Mouse (Mus musculus) layer of hippocampus, postnatal 36 days (tissue): ENCODE measurements around the gene Fgfr2. TPM values are rescaled to one million over a fixed set of nuclear protein-coding genes. Genes with fewer than 3 reads are reported as not detected.
"Not testable (repeated sequence)": the region's sequence is repeated elsewhere in the genome, so short reads cannot be mapped to it uniquely, and the experiment has no call there.

Experiments
- DNase-seq, 2 experiments: peaks; one replicate each; pipeline ENCODE4 v3.0.0; 2022
- total RNA-seq, 2 experiments: library from RNA; stranded (reverse); gene quantifications; 2 replicates each; pipeline ENCODE4 v1.2.3; 2021

The Fgfr2 gene
- total RNA-seq, 2 experiments from 2014 or later, result 45.4 to 47.9 TPM

DNA sequence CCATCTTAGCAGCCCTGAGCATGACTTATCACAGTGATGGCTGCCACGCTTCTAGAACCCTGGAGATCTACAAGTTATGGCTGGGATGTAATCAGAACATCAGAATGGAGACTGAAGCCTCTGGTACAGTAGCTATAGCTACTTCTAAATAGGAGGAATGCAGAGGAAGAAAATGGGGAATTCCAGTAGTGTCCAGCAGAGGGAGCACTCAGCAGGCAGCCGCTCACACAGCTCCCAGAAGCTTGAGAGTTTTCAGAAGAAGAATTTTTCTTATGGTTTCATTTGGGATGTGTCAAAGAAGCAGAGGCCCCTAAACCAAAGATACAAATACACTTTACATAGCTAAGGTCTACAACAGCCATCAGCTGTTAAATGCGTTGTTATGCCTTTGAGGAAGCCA, 2010.7 kb downstream of the Fgfr2 start:
- peak; percentile 29 to 60 for DNase-seq

DNA sequence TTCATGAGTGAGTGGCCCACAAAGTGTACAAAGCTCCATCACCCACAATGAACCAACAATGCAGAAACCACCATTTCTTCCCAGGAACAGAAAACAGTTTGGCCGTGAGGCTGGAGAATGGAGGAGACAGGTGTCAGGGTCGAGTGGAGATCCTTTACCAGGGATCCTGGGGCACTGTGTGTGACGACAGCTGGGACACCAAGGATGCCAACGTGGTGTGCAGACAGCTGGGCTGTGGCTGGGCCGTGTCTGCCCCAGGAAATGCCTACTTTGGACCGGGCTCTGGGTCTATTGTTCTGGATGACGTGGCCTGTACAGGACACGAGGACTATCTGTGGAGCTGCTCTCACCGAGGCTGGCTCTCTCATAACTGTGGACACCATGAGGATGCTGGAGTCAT, 2040.7 kb downstream of the Fgfr2 start:
- not testable (repeated sequence) for DNase-seq

DNA sequence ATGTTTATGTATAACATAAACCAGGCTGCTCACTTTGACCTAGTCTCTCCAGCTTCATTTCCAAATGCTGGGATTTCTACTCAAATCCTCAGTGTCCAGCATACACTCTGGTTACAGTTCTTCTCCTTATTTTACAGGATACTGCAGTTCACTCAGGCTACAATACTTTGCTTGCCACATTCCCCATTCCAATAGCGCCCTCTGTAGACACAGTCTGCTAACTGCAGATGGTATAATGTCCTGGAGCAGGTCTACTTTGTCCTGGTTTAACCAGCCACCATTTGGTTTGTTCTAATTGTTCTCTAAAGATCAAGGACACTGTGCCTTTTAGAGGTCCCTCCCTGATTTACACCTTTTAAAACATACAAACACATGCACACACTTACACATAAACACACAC, 2047.2 kb downstream of the Fgfr2 start:
- no peak for DNase-seq

DNA sequence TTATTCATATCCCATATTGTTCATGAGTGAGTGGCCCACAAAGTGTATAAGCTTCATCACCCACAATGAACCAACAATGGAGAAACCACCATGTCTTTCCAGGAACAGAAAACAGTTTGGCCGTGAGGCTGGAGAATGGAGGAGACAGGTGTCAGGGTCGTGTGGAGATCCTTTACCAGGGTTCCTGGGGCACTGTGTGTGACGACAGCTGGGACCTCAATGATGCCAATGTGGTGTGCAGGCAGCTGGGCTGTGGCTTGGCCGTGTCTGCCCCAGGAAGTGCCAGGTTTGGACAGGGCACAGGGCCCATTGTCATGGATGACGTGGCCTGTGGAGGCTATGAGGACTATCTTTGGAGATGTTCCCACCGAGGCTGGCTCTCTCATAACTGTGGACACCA, 2049.1 kb downstream of the Fgfr2 start:
- not testable (repeated sequence) for DNase-seq

DNA sequence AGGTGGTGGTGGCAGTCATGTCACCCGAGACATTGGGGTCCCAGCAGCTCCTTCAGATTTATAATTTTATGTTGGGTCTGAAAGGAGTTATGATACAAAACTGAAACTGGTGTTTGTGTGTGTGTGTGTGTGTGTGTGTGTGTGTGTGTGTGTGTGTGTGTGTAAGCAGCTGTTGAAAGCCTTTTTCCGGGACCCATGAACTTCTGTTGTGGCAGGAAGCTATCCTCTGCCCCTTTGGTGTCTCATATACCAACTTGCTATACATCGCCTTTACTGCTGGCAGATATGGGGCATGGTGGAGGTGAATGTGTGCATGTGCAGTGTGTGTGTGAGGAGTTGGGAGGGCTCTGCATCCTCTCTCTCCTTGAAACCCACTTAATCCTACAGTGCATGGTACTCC, 2049.7 kb downstream of the Fgfr2 start:
- DNase-seq, result not testable (repeated sequence)

DNA sequence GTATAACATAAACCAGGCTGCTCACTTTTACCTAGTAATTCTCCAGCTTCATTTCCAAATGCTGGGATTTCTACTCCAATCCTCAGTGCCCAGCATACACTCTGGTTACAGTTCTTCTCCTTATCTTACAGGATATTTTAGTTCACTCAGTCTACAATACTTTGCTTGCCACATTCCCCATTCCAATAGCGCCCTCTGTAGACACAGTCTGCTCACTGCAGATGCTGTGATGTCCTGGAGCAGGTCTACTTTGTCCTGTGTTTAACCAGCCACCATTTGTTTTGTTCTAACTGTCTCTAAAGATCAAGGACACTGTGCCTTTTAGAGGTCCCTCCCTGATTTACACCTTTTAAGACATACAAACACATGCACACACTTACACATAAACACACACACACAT, 2055.0 kb downstream of the Fgfr2 start:
- peak; percentile 2 to 15 for DNase-seq

DNA sequence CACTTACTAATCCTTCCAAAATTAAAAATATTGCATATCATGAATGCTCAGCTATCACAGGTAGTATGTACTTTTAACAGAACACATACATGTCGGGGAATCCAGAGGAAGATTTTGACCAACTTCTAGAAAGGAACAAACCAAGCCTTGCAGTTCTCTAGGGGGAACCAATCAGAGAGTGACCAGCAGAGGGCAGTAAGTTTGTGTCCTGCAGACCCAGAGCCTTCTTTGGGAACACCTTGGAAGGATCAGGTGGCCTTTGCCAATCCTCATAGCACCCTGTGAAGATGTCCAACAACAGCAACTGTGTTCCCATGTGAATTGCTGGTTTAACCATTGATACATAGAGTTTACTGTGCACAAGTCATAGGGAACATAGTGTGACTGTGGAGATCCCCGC, 2060.6 kb downstream of the Fgfr2 start:
- DNase-seq, result no peak

DNA sequence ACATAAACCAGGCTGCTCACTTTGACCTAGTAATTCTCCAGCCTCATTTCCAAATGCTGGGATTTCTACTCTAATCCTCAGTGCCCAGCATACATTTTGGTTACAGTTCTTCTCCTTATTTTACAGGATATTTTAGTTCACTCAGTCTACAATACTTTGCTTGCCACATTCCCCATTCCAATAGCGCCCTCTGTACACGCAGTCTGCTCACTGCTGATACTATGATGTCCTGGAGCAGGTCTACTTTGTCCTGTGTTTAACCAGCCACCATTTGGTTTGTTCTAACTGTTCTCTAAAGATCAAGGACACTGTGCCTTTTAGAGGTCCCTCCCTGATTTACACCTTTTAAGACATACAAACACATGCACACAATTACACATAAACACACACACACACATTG, 2063.3 kb downstream of the Fgfr2 start:
- DNase-seq, result not testable (repeated sequence)

DNA sequence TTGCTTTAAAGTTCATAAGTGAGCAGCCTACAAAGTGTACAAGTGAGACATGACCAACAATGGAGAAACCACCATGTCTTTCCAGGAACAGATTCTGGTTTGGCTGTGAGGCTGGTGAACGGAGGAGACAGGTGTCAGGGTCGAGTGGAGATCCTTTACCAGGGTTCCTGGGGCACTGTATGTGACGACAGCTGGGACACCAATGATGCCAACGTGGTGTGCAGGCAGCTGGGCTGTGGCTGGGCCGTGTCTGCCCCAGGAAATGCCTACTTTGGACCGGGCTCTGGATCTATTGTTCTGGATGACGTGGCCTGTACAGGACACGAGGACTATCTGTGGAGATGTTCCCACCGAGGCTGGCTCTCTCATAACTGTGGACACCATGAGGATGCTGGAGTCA, 2065.2 kb downstream of the Fgfr2 start:
- not testable (repeated sequence) for DNase-seq

DNA sequence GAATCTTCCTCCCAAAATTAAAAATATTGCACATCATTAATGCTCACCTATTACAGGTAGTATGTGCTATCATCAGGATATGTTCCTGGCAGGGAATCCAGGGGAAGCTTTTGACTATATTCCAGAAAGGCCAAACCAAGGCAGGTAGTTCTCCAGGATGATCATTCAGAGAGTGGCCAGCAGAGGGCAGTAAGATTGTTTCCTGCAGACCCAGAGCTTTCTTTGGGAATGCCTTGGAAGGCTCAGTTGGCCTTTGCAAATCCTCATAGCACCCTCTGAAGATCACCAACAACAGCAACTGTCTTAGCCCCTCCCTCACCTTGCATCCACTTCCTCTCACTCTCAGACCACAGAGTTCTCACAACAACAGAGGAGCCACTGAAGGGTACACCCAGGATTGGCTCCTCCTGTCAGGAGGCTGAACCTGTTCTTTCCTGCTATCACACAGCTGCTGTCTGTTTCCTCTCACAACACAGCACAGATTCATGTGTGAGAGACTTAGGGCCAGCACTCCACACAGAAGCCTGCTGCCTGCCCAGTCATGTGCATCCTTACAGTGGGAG, 2068.3 kb downstream of the Fgfr2 start:
- DNase-seq, result no peak

DNA sequence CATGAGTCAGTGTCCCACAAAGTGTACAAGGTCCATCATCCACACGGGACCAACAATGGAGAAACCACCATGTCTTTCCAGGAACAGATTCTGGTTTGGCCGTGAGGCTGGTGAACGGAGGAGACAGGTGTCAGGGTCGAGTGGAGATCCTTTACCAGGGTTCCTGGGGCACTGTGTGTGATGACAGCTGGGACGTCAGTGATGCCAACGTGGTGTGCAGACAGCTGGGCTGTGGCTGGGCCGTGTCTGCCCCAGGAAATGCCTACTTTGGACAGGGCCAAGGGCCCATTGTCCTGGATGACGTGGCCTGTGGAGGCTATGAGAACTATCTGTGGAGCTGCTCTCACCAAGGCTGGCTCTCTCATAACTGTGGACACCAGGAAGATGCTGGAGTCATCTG, 2073.3 kb downstream of the Fgfr2 start:
- not testable (repeated sequence) for DNase-seq

DNA sequence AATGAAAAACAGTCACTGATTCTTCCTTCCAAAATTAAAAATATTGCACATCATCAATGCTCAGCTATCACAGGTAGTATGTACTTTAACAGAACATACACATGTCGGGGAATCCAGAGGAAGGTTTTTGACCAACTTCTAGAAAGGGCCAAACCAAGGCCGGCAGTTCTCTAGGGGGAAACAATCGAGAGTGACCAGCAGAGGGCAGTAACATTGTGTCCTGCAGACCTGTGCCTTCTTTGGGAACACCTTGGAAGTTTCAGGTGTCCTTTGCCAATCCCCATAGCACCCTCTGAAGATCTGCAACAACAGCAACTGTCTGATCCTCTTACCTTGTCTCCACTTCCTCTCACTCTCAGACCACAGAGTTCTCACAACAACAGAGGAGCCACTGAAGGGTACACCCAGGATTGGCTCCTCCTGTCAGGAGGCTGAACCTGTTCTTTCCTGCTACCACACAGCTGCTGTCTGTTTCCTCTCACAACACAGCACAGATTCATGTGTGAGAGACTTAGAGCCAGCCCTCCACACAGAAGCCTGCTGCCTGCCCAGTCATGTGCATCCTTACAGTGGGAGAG, 2077.8 kb downstream of the Fgfr2 start:
- DNase-seq, result not testable (repeated sequence)

DNA sequence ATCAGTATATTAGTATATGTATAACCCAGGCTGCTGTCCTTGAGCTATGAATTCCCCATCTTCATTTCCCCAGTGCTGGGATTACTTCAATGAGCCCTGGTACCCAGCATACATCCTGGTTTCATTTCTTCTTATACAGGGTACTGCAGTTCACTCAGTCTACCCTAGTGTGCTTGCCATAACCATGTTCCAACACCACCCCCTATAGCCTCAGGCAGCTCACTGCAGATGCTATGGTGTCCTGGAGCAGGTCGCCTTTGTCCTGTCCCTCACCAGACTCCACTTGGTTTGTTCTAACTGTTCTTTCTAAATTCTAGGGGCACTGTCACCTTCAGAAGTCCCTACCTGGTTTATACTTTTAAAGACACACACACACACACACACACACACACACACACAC, 2080.5 kb downstream of the Fgfr2 start:
- no peak for DNase-seq

DNA sequence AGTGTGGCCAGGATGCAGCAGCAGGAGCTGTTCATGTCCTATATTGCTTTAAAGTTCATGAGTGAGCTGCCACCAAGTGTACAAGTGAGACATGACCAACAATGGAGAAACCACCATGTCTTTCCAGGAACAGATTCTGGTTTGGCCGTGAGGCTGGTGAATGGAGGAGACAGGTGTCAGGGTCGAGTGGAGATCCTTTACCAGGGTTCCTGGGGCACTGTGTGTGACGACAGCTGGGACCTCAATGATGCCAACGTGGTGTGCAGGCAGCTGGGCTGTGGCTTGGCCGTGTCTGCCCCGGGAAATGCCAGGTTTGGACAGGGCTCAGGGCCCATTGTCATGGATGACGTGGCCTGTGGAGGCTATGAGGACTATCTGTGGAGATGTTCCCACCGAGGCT, 2082.4 kb downstream of the Fgfr2 start:
- DNase-seq, result not testable (repeated sequence)

DNA sequence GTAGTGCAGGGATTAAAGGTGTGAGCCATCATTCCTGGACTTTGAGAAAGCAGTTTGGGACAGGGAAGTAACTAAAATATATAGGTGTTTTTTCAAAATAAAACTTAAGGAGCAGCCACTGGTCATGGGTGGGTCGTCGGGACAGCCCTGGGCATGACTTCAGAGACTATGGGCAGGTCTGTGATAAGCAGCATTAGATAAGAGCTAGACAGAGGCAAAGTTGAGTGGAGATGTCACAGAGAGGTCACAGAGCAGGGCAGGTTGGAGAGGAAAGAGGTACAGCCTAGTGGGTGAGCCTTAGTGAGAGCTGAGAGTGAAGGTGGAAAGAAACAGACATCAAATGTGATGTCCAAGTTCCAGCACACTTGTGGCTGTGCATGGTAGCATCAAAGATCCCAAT, 2086.1 kb downstream of the Fgfr2 start:
- DNase-seq, result no peak

DNA sequence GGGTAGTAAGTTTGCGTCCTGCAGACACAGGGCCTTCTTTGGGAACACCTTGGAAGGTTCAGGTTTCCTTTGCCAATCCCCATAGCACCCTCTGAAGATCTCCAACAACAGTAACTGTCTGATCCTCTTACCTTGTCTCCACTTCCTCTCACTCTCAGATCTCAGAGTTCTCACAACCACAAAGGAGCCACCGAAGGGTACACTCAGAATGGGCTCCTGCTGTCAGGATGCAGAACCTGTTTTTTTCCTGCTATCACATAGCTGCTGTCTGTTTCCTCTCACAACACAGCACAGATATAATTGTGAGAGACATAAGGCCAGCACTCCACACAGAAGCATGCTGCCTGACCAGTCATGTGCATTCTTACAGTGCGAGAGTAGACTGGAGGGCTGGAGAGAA, 2086.8 kb downstream of the Fgfr2 start:
- DNase-seq, result no peak

DNA sequence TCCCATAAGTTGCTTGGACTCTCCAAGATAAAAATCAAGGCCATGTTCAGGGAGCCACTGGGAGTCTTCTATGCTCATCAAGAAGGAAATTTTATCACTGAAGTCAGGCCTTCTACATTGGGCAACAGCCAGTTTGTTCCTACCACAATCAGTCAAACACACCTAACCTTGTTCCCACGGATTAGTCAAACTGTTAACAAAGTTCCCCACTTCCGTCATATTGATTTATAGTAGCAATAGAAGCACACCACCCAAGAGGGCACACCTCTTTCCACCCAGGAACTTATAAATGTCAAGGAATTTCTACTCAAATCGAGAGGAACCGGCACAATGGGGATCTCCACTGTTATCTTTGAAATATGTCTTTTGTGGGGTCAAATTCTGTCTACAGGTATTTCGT, 2091.4 kb downstream of the Fgfr2 start, which contains the start of gene Dmbt1:
Gene Dmbt1 (plus strand): TSS at position 299 of the 400 bp plus-strand sequence.
- no peak for DNase-seq

DNA sequence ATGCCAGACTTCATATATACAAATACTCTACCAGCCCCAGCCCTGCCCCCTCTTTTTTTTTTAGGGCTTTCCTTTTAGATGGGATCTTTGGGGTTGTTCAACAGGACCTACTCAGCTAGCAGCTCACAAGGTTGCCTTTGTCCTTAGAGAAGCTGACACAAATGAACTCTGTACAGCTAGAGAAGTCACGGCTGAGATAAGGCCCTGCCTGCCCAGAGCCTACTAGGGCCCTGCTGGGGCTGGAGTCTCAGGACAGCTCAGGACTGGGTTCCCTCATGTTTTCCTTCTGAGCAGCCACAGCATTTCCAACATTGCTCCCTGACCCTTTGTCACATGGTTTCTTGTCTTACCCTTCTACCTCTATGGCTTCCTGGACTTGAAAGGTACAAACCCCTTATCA, 2095.6 kb downstream of the Fgfr2 start:
- no peak for DNase-seq

DNA sequence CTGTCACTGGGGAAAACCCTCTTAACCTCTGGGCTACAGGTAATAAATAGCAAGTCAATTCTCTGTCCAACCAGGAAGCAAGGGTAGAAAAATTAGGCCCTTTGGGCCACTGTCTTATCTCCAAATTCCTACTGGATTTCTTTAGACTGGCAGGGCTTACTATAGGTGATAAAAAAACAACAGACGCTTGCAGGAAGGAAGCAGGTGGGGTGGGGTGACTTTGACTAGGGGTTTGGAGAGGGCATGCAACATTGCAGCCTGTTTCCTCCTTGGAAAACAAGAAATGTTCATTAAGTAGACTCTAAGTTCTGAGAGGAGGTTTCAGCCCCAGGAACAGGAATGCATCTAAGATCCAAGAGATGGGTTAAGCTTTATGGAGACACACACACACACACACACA, 2098.3 kb downstream of the Fgfr2 start:
- DNase-seq, result no peak

DNA sequence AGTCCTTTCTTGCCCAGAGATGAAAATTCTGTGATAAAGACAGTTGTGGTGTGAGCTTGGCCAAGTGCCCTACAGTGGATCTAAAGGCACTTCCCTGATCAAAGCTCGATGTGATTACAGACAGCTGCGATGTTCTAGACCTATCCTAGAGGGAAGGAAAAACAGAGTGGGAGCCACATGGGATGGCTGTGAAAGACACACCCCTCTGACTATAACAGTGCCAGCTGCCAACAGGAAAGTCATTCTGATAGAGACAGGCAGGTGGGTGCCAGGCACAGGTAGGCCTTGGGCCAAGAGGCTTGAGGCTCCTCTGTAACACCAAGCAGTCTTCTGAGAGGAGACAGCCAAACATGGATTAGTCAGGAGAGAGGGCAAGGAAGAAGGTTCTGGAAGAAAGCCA, 2104.0 kb downstream of the Fgfr2 start:
- no peak for DNase-seq

DNA sequence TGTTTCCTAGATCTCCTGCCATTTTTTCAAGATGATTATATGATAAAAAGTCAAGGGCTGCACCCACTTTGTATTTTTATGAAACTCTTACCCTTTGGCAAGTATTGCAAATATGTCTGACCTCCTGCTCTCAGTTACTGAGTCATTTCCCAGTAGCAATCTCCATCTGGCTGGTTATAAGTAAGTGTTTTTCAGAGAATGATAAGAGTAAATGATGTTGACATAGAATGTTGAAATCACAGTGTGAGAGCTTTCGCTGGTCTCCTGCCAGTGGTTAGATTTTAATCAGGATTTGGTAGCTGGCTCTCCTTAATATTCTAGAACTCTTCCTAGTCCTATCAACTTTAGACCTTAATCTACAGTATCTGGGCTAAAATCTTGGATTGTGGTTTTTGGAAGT, 2111.2 kb downstream of the Fgfr2 start:
- DNase-seq, result no peak

DNA sequence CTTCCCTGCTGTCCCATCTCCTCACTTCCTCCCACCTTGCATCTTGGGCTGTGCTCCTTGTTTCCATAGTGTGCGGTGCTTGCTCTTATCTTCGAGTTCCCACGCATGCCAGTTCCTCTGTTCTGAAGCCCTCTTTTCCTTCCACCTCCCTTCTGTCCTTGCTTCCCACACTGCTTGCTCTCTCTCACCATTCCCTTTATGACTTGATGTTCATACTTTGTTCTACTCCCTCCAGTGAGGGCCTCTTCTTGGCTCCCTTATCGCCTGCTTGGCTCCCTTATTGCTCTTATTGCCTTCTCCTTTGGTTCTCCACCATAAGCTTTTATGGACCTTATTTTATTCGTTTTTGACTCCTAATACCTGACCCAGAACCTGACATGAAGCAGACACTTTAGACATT, 2114.0 kb downstream of the Fgfr2 start:
- no peak for DNase-seq

DNA sequence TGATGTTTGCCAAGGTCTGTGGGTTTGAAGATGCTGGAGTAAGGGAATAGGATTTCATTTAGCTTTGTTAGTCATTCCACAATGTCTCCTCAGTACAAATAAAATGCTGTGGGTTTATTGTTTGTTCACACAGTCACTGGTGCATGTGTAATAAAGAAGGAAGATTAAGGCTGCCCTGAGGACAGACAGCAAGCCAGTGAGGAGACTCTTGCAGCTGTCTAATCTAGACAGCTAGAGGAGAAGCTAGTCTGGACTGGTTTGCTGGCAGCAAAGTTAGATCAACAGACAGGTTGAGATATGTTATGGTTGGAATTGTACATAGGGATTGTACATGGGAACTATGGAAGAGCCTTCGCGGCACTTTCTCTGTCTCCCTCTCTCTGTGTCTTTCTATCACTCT, 2115.9 kb downstream of the Fgfr2 start:
- no peak for DNase-seq

DNA sequence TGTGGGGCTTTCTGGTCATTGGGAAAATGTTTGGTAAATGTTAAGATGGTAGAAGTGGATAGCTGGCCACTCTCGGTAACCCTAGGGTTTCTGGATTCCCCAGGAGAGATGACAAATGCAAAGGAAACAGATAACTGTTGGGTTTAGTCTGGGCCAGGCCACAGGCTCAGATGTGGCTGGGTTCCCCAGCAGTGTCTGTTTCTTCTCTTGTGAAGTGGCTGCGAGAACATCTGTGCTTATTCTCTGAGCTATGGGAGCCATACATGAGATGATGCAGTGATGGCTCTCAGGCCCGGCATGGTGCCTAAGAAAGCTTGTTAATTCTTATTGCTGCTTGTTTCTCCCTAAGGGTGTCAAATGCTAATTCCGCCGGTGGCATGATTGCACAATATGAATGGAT, 2119.1 kb downstream of the Fgfr2 start:
- no peak for DNase-seq
